Mouse (Mus musculus): ENCODE data around the gene Gtdc1. TPM values are rescaled to one million over a fixed set of nuclear protein-coding genes. Genes with fewer than 3 reads are reported as not detected.

The Gtdc1 gene
- polyA plus RNA-seq, 1 experiment: 42.4 TPM

GRCm38 (mm10) chr2:44897801-44898200, 29.7 kb downstream of the Gtdc1 start:
- no peak for TF ChIP-seq POLR2A (IDR thresholded peaks at IDR 0.05; ENCODE audit: insufficient read depth, low read length)
- TF ChIP-seq CTCF (IDR thresholded peaks at IDR 0.05; ENCODE audit: low read depth, low read length): no peak
- no peak for TF ChIP-seq EP300 (IDR thresholded peaks at IDR 0.05; ENCODE audit: insufficient read depth, low read depth, low read length)
- H3K36me3 ChIP-seq (ENCODE audit: control insufficient read depth, insufficient read depth, low read length, poor library complexity, severe bottlenecking): no peaks in the 10 kb centered on the region

GRCm38 (mm10) chr2:44873718-44874117, 53.7 kb downstream of the Gtdc1 start:
- no peak overlapping the region for H3K4me3 ChIP-seq (ENCODE audit: low read depth, low read length)
- H3K27me3 ChIP-seq (ENCODE audit: control insufficient read depth, insufficient read depth, low read length, poor library complexity, severe bottlenecking): no peaks in the 10 kb centered on the region
- no peak for TF ChIP-seq POLR2A (IDR thresholded peaks at IDR 0.05; ENCODE audit: insufficient read depth, low read length)
- no peak for TF ChIP-seq CTCF (IDR thresholded peaks at IDR 0.05; ENCODE audit: low read depth, low read length)
- no peak for TF ChIP-seq EP300 (IDR thresholded peaks at IDR 0.05; ENCODE audit: insufficient read depth, low read depth, low read length)
- no peak overlapping the region for H3K9ac ChIP-seq (ENCODE audit: low read depth, poor library complexity, severe bottlenecking)
- no peaks in the 10 kb centered on the region for H3K36me3 ChIP-seq (ENCODE audit: control insufficient read depth, insufficient read depth, low read length, poor library complexity, severe bottlenecking)
- no peaks in the 10 kb centered on the region for H3K9me3 ChIP-seq (replicated peaks; ENCODE audit: control insufficient read depth, insufficient read depth, low read length, poor library complexity, severe bottlenecking)
- no peak overlapping the region for H3K27ac ChIP-seq (ENCODE audit: insufficient read depth, low read length)
- no peaks in the 10 kb centered on the region for H3K4me1 ChIP-seq (ENCODE audit: control insufficient read depth, insufficient read depth, low read length)

More at GRCm38 (mm10) chr2:44897801-44898200, 29.7 kb downstream of the Gtdc1 start:
- no peaks in the 10 kb centered on the region for H3K9me3 ChIP-seq (replicated peaks; ENCODE audit: control insufficient read depth, insufficient read depth, low read length, poor library complexity, severe bottlenecking)
- no peak overlapping the region for H3K4me3 ChIP-seq (ENCODE audit: low read depth, low read length)
- no peak overlapping the region for H3K27ac ChIP-seq (ENCODE audit: insufficient read depth, low read length)
- H3K4me1 ChIP-seq (ENCODE audit: control insufficient read depth, insufficient read depth, low read length): no peaks in the 10 kb centered on the region
- no peaks in the 10 kb centered on the region for H3K27me3 ChIP-seq (ENCODE audit: control insufficient read depth, insufficient read depth, low read length, poor library complexity, severe bottlenecking)
- H3K9ac ChIP-seq (ENCODE audit: low read depth, poor library complexity, severe bottlenecking): no peak overlapping the region

- no peaks in the 10 kb centered on the region for H3K27me3 ChIP-seq (ENCODE audit: control insufficient read depth, insufficient read depth, low read length, poor library complexity, severe bottlenecking)
- no peak overlapping the region for H3K27ac ChIP-seq (ENCODE audit: insufficient read depth, low read length)
- no peaks in the 10 kb centered on the region for H3K36me3 ChIP-seq (ENCODE audit: control insufficient read depth, insufficient read depth, low read length, poor library complexity, severe bottlenecking)
- no peak overlapping the region for H3K9ac ChIP-seq (ENCODE audit: low read depth, poor library complexity, severe bottlenecking)
- no peaks in the 10 kb centered on the region for H3K9me3 ChIP-seq (replicated peaks; ENCODE audit: control insufficient read depth, insufficient read depth, low read length, poor library complexity, severe bottlenecking)
- TF ChIP-seq CTCF (IDR thresholded peaks at IDR 0.05; ENCODE audit: low read depth, low read length) (no peak), EP300 (IDR thresholded peaks at IDR 0.05; ENCODE audit: insufficient read depth, low read depth, low read length) (no peak), POLR2A (IDR thresholded peaks at IDR 0.05; ENCODE audit: insufficient read depth, low read length) (no peak)
- H3K4me3 ChIP-seq (ENCODE audit: low read depth, low read length): no peak overlapping the region
- H3K4me1 ChIP-seq (ENCODE audit: control insufficient read depth, insufficient read depth, low read length): no peaks in the 10 kb centered on the region
These were observed 62.7 kb downstream of the Gtdc1 start for GRCm38 (mm10) chr2:44864726-44865125.

GRCm38 (mm10) chr2:44854475-44854874, 73.0 kb downstream of the Gtdc1 start:
- H3K27ac ChIP-seq (ENCODE audit: insufficient read depth, low read length): no peak overlapping the region
- H3K27me3 ChIP-seq (ENCODE audit: control insufficient read depth, insufficient read depth, low read length, poor library complexity, severe bottlenecking): no peaks in the 10 kb centered on the region
- H3K4me3 ChIP-seq (ENCODE audit: low read depth, low read length): no peak overlapping the region
- no peaks in the 10 kb centered on the region for H3K4me1 ChIP-seq (ENCODE audit: control insufficient read depth, insufficient read depth, low read length)
- TF ChIP-seq EP300 (IDR thresholded peaks at IDR 0.05; ENCODE audit: insufficient read depth, low read depth, low read length) (no peak), CTCF (IDR thresholded peaks at IDR 0.05; ENCODE audit: low read depth, low read length) (no peak), POLR2A (IDR thresholded peaks at IDR 0.05; ENCODE audit: insufficient read depth, low read length) (no peak)
- H3K9me3 ChIP-seq (replicated peaks; ENCODE audit: control insufficient read depth, insufficient read depth, low read length, poor library complexity, severe bottlenecking): no peaks in the 10 kb centered on the region
- H3K36me3 ChIP-seq (ENCODE audit: control insufficient read depth, insufficient read depth, low read length, poor library complexity, severe bottlenecking): no peaks in the 10 kb centered on the region
- no peak overlapping the region for H3K9ac ChIP-seq (ENCODE audit: low read depth, poor library complexity, severe bottlenecking)

GRCm38 (mm10) chr2:44849666-44850065, 77.8 kb downstream of the Gtdc1 start:
- no peak overlapping the region for H3K4me3 ChIP-seq (ENCODE audit: low read depth, low read length)
- no peaks in the 10 kb centered on the region for H3K4me1 ChIP-seq (ENCODE audit: control insufficient read depth, insufficient read depth, low read length)
- no peaks in the 10 kb centered on the region for H3K9me3 ChIP-seq (replicated peaks; ENCODE audit: control insufficient read depth, insufficient read depth, low read length, poor library complexity, severe bottlenecking)
- no peaks in the 10 kb centered on the region for H3K27me3 ChIP-seq (ENCODE audit: control insufficient read depth, insufficient read depth, low read length, poor library complexity, severe bottlenecking)
- no peak for TF ChIP-seq CTCF (IDR thresholded peaks at IDR 0.05; ENCODE audit: low read depth, low read length)
- TF ChIP-seq POLR2A (IDR thresholded peaks at IDR 0.05; ENCODE audit: insufficient read depth, low read length): no peak
- no peak for TF ChIP-seq EP300 (IDR thresholded peaks at IDR 0.05; ENCODE audit: insufficient read depth, low read depth, low read length)
- no peak overlapping the region for H3K9ac ChIP-seq (ENCODE audit: low read depth, poor library complexity, severe bottlenecking)
- H3K36me3 ChIP-seq (ENCODE audit: control insufficient read depth, insufficient read depth, low read length, poor library complexity, severe bottlenecking): no peaks in the 10 kb centered on the region
- H3K27ac ChIP-seq (ENCODE audit: insufficient read depth, low read length): no peak overlapping the region

GRCm38 (mm10) chr2:44848156-44848555, 79.3 kb downstream of the Gtdc1 start:
- H3K9me3 ChIP-seq (replicated peaks; ENCODE audit: control insufficient read depth, insufficient read depth, low read length, poor library complexity, severe bottlenecking): no peaks in the 10 kb centered on the region
- no peak overlapping the region for H3K27ac ChIP-seq (ENCODE audit: insufficient read depth, low read length)
- no peaks in the 10 kb centered on the region for H3K4me1 ChIP-seq (ENCODE audit: control insufficient read depth, insufficient read depth, low read length)
- no peak overlapping the region for H3K4me3 ChIP-seq (ENCODE audit: low read depth, low read length)
- TF ChIP-seq CTCF (IDR thresholded peaks at IDR 0.05; ENCODE audit: low read depth, low read length): no peak
- no peak for TF ChIP-seq EP300 (IDR thresholded peaks at IDR 0.05; ENCODE audit: insufficient read depth, low read depth, low read length)
- TF ChIP-seq POLR2A (IDR thresholded peaks at IDR 0.05; ENCODE audit: insufficient read depth, low read length): no peak
- no peak overlapping the region for H3K9ac ChIP-seq (ENCODE audit: low read depth, poor library complexity, severe bottlenecking)
- H3K36me3 ChIP-seq (ENCODE audit: control insufficient read depth, insufficient read depth, low read length, poor library complexity, severe bottlenecking): no peaks in the 10 kb centered on the region
- no peaks in the 10 kb centered on the region for H3K27me3 ChIP-seq (ENCODE audit: control insufficient read depth, insufficient read depth, low read length, poor library complexity, severe bottlenecking)

Data from ES-Bruce4 (cell line).